Mouse (Mus musculus) ES-CJ7 (cell line): ENCODE data around the gene Mrps10.
"Not testable (repeated sequence)": the region's sequence is repeated elsewhere in the genome, so short reads cannot be mapped to it uniquely, and the experiment has no call there.

ENCODE experiments used
- DNase-seq: peaks from one replicate; pipeline ENCODE4 v3.0.0; 2011; ENCODE audit warnings: low read depth, low spot score

The Mrps10 gene

DNA sequence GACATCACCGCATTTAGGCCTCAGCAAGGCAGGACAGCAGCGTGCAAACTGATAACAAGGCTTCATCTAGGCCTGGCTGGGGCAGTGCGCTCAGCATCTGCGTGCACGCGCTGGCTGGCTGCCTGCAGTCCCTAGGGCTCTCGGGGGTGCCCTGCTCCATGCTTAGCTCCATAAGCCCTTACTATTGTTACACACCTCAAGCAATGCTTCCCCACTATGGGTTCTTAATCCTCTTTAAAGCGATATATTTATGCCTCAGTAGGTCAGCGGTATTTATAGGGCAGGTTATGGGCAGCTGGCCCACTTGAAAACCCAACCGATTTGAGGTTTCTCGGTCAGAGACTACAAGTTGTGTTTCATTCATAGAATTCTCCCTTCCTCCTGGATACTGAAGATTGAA is 13.2 kb downstream of the Mrps10 start:
- DNase-seq: no peak

GRCm38 (mm10) chr17:47383266-47383665 is 14.6 kb downstream of the Mrps10 start:
- DNase-seq: no peak

GRCm38 (mm10) chr17:47384064-47384463 is 15.4 kb downstream of the Mrps10 start:
- no peak for DNase-seq

DNA sequence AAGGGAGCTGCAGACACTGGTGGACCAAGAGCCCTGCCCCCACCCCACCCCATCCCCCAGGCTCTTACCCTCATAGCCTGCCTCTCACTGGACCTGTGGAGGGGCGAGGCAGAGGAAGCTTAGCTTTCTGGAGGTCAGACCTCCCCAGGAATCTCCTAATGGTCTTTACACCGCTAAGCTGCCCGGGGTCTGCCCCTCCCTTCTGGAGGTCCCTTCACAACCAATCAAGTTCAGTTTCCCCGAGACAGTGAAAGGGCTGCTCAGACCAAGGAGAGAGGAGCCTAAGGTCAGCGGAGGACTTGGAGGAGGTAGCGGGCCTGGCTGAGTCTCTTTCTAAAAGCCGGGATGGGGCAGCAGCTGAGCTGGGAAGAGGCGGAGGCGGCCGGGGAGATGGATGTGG is 16.5 kb downstream of the Mrps10 start, which contains the start of gene Guca1b:
Gene Guca1b, plus strand, starts transcription at position 249 of the 400 bp plus-strand sequence.
- no peak for DNase-seq

DNA sequence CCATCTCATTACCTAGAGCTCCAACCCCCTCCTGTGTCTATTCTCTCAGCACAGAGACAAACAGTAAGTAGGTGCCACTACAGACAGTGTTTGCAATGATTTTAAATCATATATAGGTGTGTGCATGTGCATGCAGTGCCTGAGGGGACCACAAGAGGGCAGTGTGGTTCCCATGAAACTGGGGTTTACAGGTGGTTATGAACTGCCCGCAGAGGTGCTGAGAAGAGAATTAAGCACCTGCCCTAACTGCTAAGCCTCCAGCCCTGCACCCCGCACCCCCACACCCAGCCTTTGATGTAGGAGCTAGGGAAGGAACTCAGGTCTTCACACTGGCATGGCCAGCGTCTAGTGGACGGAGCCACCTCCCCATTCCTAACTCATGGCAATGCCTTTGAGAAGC is 18.0 kb downstream of the Mrps10 start:
- DNase-seq: peak; percentile 74

DNA sequence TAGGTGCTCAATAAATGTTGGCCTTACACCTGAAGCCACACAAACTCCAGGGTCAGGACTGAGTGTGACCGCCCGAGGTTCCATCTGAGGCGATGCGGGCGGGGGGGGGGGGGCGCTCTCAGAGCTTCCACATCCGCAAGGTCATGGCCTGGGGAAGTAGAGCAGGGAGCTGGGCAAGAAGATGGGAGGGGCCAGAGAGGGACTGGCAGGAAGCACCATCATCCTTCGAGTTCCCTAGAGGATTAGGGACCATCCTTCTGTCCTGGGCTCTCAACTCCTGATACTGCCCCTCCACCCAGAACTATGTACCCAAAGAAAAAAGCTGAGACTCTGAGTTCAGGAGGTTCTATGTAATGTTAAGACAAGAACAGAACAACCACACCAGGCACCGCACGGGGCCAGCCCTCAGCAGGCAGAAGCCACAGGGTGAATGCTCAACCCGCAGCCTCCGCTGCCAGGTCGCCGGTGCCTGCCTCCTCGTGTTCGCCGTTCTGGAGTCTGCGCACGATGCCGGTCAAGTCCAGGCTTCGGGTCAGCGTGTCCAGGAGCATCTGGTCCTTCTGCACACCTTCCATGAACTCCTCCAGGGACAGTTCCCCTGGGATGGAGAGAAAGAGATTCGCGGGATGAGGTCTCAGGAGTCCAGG is 25.7 kb downstream of the Mrps10 start:
- no peak for DNase-seq

GRCm38 (mm10) chr17:47395376-47395913 is 26.8 kb downstream of the Mrps10 start:
- DNase-seq: peak; percentile 90

DNA sequence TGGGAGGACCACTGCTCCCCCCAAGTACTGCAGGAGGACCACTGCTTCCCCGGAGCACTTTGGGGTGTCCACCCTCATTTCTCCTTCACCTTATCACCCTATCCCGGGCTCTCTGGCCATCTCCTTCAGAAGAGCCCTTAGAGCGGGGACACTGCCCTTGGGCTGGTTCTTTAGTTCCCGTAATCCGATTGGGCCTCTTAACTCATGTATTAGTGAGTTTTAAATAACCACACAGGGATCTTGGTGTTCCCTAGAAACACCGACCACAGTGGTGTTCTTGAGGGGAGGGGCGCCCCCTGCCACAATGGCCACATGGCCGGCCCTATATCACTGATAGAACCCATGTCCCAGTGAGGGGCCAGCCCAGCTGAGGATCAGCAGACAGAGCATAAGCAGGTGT is 30.4 kb downstream of the Mrps10 start:
- no peak for DNase-seq

GRCm38 (mm10) chr17:47400451-47400850 is 31.8 kb downstream of the Mrps10 start, which contains the start of gene Guca1a:
Gene Guca1a, minus strand, starts transcription at chr17:47400584.
- no peak for DNase-seq

DNA sequence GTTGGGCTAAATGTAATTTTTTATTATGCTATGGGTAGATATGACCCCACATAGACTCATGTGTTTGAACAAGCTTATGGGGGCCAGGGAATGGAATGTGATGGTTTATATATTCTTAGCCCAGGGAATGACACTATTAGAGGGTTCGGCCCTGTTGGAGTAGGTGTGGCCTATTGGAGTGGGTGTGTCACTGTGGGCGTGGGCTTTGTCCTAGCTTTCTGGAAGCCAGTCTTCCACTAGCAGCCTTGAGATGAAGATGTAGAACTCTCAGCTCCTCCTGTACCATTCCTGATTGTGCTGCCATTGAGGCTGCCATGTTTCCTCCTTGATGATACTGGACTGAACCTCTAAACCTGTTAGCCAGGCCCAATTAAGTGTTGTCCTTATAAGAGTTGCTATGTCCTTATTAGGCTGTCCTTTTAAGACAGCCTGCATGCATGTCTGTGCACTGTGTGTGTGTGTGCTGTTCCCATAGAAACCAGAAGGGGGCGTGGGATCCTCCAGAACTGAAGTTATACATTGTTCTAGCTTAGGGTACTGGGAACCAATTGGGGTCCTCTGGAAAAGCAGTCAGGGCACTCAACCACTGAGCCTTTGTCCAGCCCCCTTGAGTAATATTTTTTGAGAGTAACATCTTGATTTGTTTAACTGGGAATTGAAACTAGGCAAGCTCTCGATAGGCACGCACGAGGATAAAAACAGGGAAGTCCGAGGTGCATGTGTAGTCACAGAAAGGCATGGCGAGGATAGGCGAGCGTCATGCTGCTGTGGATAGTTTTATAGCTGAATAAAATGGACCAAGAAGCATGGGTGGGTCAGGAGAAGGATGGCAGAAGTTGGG is 39.2 kb downstream of the Mrps10 start:
- peak; percentile 57 for DNase-seq

GRCm38 (mm10) chr17:47408558-47408898 is 39.8 kb downstream of the Mrps10 start:
- DNase-seq: peak; percentile 82

GRCm38 (mm10) chr17:47409897-47410861 is 41.5 kb downstream of the Mrps10 start:
- not testable (repeated sequence) for DNase-seq

- peak; percentile 21 for DNase-seq
These were observed 51.5 kb downstream of the Mrps10 start for GRCm38 (mm10) chr17:47420195-47420594.

GRCm38 (mm10) chr17:47421566-47421965 is 52.9 kb downstream of the Mrps10 start:
- peak; percentile 60 for DNase-seq

- DNase-seq: not testable (repeated sequence)
These were observed 53.9 kb downstream of the Mrps10 start for GRCm38 (mm10) chr17:47422616-47423015.

DNA sequence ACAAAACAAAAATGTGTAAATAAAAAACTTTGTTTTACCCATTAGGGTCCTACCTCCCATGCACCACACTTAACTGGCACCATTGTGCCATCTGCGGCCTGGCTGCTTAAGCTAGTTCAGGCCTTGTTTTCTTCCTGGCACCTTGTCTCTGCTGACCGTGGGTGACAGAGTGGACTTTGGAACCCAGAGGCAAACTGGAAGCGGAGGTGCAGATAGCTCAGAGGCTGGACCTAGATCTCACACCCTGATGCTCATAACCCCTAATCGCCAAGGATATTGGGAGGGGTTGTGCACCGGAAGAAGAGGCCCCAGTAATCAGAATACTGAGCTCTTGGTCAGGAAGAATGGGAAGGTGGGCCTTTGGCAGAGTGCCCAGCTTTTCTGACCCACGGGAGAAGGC is 55.5 kb downstream of the Mrps10 start:
- DNase-seq: no peak

DNA sequence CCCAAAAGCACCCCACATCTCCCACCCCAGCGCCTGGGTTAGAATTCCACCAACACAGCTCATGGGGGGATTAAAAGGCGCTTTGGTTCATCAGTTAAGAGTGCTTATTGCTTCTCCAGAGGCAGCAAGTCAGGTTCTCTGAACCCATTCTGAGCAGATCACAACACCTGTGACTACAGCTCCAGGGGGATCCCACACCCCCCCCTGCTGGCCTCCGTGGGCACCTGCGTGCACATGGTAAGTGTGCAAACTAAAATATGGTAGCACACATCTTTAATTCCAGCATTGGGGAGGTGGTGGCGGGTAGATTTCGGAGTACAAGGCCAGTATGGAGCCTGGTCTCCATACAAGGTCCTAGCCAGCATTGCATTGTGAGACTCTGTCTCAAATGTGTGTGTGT is 58.6 kb downstream of the Mrps10 start:
- DNase-seq: no peak

GRCm38 (mm10) chr17:47428831-47429304 is 60.2 kb downstream of the Mrps10 start:
- no peak for DNase-seq

DNA sequence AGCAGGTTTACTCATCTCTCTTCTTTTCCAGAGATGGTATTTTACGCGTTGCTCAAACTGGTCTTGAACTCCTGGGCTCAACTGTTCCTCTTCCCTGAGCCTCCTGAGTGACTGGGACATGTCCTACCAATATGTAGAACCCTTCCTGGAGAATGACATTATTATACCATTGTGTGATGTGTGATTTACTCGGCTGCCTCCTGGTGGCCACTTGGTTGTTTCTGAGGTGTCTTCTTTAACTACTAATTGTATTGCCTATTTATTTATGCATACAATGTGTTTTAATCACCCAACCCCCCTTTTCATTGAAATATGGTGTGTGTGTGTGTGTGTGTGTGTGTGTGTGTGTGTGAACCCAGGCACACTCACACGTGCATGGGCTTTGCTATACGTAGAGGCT is 62.1 kb downstream of the Mrps10 start:
- no peak for DNase-seq
